Mouse (Mus musculus) limb, embryonic 11.5 days (tissue): ENCODE measurements at regions not wholly inside any gene's neighbourhood (a gene's known extent, or its start where the extent isn't known, plus 50 kb on each side); places are given as distances from the start of the nearest gene placed in this dataset.

Experiments used
- ATAC-seq: fragments of 200-750 bp; cut with Nextera tagmentation; 2 replicates; pipeline ENCODE4 v1.8.0; 2017; ENCODE audit warnings: low read depth; ENCODE audit not compliant: insufficient number of reproducible peaks, low FRiP score, low TSS enrichment
- DNase-seq: peaks from one replicate; pipeline ENCODE4 v3.0.0-alpha.2; 2015; ENCODE audit warnings: low spot score
- H3K27ac ChIP-seq: fragments of 300-500 bp; sonication (generic); replicated peaks from 2 replicates; pipeline ENCODE4 v1.5.1; 2014; ENCODE audit warnings: low read depth, mild to moderate bottlenecking, low read length
- H3K27me3 ChIP-seq: fragments of 300-500 bp; sonication (generic); 2 replicates; pipeline ENCODE4 v1.6.1; 2014; ENCODE audit warnings: mild to moderate bottlenecking, low read length, mixed read lengths; ENCODE audit not compliant: control insufficient read depth, insufficient read depth
- H3K36me3 ChIP-seq: fragments of 300-500 bp; sonication (generic); 2 replicates; pipeline ENCODE4 v1.6.1; 2014; ENCODE audit warnings: mild to moderate bottlenecking, low read length, moderate library complexity, mixed read lengths; ENCODE audit not compliant: control insufficient read depth, insufficient read depth
- H3K4me1 ChIP-seq: fragments of 300-500 bp; sonication (generic); 2 replicates; pipeline ENCODE4 v1.6.1; 2014; ENCODE audit warnings: low read length, mixed read lengths; ENCODE audit not compliant: control insufficient read depth, insufficient read depth
- H3K4me2 ChIP-seq: fragments of 300-500 bp; sonication (generic); 2 replicates; pipeline ENCODE4 v1.6.1; 2014; ENCODE audit warnings: low read depth, mild to moderate bottlenecking, moderate library complexity; ENCODE audit not compliant: severe bottlenecking
- H3K4me3 ChIP-seq: fragments of 300-500 bp; sonication (generic); 2 replicates; pipeline ENCODE4 v1.5.1; 2014; ENCODE audit warnings: low read depth, low read length
- H3K9ac ChIP-seq: fragments of 300-500 bp; sonication (generic); 2 replicates; pipeline ENCODE4 v1.6.1; 2014; ENCODE audit warnings: mild to moderate bottlenecking, low read length
- H3K9me3 ChIP-seq: fragments of 300-500 bp; sonication (generic); 2 replicates; pipeline ENCODE4 v1.6.1; 2016; ENCODE audit warnings: low read length; ENCODE audit not compliant: control insufficient read depth
- WGBS: fragments of 180-500 bp; shearing (Covaris S2); extraction: QIAGEN DNeasy Blood & Tissue Kit; methylation state at CpG from one replicate; pipeline ENCODE4 v1.1.7; 2014; 5-methylcytosine and 5-hydroxymethylcytosine counted together

GRCm38 (mm10) chr6:139391307-139391706, 110.5 kb downstream of the Rergl start:
- DNase-seq: peak; percentile 75
- Histone ChIP-seq H3K4me2 (no peak overlapping the region), H3K36me3 (no peaks in the 10 kb centered on the region), H3K4me1 (no peaks in the 10 kb centered on the region), H3K27ac (no peak overlapping the region), H3K9me3 (no peaks in the 10 kb centered on the region), H3K27me3 (no peaks in the 10 kb centered on the region), H3K4me3 (no peak overlapping the region), H3K9ac (no peak overlapping the region)
- peak; percentile 57; the same call in 1 of the 2 replicates for ATAC-seq
- WGBS: 5% methylated on average over 13 of the region's 13 CpGs

- ATAC-seq: no peak
- H3K36me3 ChIP-seq: no peaks in the 10 kb centered on the region
- H3K27me3 ChIP-seq: no peaks in the 10 kb centered on the region
- whole genome bisulfite sequencing: 100% methylated on average over 2 of the region's 2 CpGs
- H3K27ac ChIP-seq: no peak overlapping the region
- no peak for DNase-seq
- no peak overlapping the region for H3K4me2 ChIP-seq
- H3K9ac ChIP-seq: no peak overlapping the region
- no peaks in the 10 kb centered on the region for H3K4me1 ChIP-seq
- H3K4me3 ChIP-seq: no peak overlapping the region
- no peaks in the 10 kb centered on the region for H3K9me3 ChIP-seq
Measured at GRCm38 (mm10) chr6:139350939-139351338, 150.8 kb downstream of the Rergl start.

- DNase-seq: no peak
- Histone ChIP-seq H3K4me2 (no peak overlapping the region), H3K36me3 (no peaks in the 10 kb centered on the region), H3K27ac (no peak overlapping the region), H3K9ac (no peak overlapping the region), H3K27me3 (no peaks in the 10 kb centered on the region), H3K9me3 (no peaks in the 10 kb centered on the region), H3K4me3 (no peak overlapping the region), H3K4me1 (no peaks in the 10 kb centered on the region)
- WGBS: 81% methylated on average over 7 of the region's 7 CpGs
- no peak for ATAC-seq
Measured at GRCm38 (mm10) chr6:139325226-139325625, 176.6 kb downstream of the Rergl start.

- H3K36me3 ChIP-seq: no peaks in the 10 kb centered on the region
- H3K27me3 ChIP-seq: no peaks in the 10 kb centered on the region
- H3K9me3 ChIP-seq: no peaks in the 10 kb centered on the region
- DNase-seq: no peak
- H3K4me1 ChIP-seq: no peaks in the 10 kb centered on the region
- H3K4me2 ChIP-seq: no peak overlapping the region
- no peak overlapping the region for H3K9ac ChIP-seq
- ATAC-seq: peak; percentile 56; the same call in 1 of the 2 replicates
- no peak overlapping the region for H3K27ac ChIP-seq
- 74% methylated on average over 5 of the region's 5 CpGs for WGBS
- H3K4me3 ChIP-seq: no peak overlapping the region
Measured at GRCm38 (mm10) chr6:139307651-139308050, 194.1 kb downstream of the Rergl start.

- Histone ChIP-seq H3K36me3 (no peaks in the 10 kb centered on the region), H3K4me1 (no peaks in the 10 kb centered on the region), H3K9me3 (no peaks in the 10 kb centered on the region), H3K4me3 (no peak overlapping the region), H3K27ac (no peak overlapping the region), H3K4me2 (no peak overlapping the region), H3K27me3 (no peaks in the 10 kb centered on the region), H3K9ac (no peak overlapping the region)
- no peak for DNase-seq
- ATAC-seq: no peak
- WGBS: 91% methylated on average over 2 of the region's 2 CpGs
Measured at GRCm38 (mm10) chr6:139304306-139304705, 197.5 kb downstream of the Rergl start.

GRCm38 (mm10) chr6:139295701-139296100, 206.1 kb downstream of the Rergl start:
- H3K9me3 ChIP-seq: no peaks in the 10 kb centered on the region
- WGBS: 72% methylated on average over 2 of the region's 2 CpGs

GRCm38 (mm10) chr6:139279093-139279492, 222.7 kb downstream of the Rergl start:
- no peak overlapping the region for H3K27ac ChIP-seq
- H3K27me3 ChIP-seq: no peaks in the 10 kb centered on the region
- no peak overlapping the region for H3K9ac ChIP-seq
- no peak for ATAC-seq
- H3K36me3 ChIP-seq: no peaks in the 10 kb centered on the region
- H3K4me1 ChIP-seq: no peaks in the 10 kb centered on the region
- no peak overlapping the region for H3K4me3 ChIP-seq
- H3K4me2 ChIP-seq: no peak overlapping the region
- H3K9me3 ChIP-seq: no peaks in the 10 kb centered on the region
- no peak for DNase-seq
- 89% methylated on average over 4 of the region's 4 CpGs for WGBS

More at GRCm38 (mm10) chr6:139295701-139296100, 206.1 kb downstream of the Rergl start:
- no peak overlapping the region for H3K27ac ChIP-seq
- H3K36me3 ChIP-seq: no peaks in the 10 kb centered on the region
- no peak for DNase-seq
- H3K4me2 ChIP-seq: no peak overlapping the region
- H3K4me3 ChIP-seq: no peak overlapping the region
- ATAC-seq: no peak
- H3K27me3 ChIP-seq: no peaks in the 10 kb centered on the region
- H3K4me1 ChIP-seq: no peaks in the 10 kb centered on the region
- H3K9ac ChIP-seq: no peak overlapping the region

- Histone ChIP-seq H3K4me1 (no peaks in the 10 kb centered on the region), H3K36me3 (no peaks in the 10 kb centered on the region), H3K9me3 (no peaks in the 10 kb centered on the region), H3K4me2 (no peak overlapping the region), H3K9ac (no peak overlapping the region), H3K27me3 (no peaks in the 10 kb centered on the region), H3K4me3 (no peak overlapping the region), H3K27ac (no peak overlapping the region)
- WGBS: 52% methylated on average over 3 of the region's 3 CpGs
- ATAC-seq (no peak), DNase-seq (no peak)
Measured at GRCm38 (mm10) chr6:139275512-139275911, 226.3 kb downstream of the Rergl start.

- no peaks in the 10 kb centered on the region for H3K9me3 ChIP-seq
- no peak overlapping the region for H3K4me2 ChIP-seq
- ATAC-seq (no peak), DNase-seq (no peak)
- no peak overlapping the region for H3K9ac ChIP-seq
- 94% methylated on average over 4 of the region's 4 CpGs for WGBS
- H3K4me1 ChIP-seq: no peaks in the 10 kb centered on the region
- H3K36me3 ChIP-seq: no peaks in the 10 kb centered on the region
- no peak overlapping the region for H3K27ac ChIP-seq
- no peaks in the 10 kb centered on the region for H3K27me3 ChIP-seq
- H3K4me3 ChIP-seq: no peak overlapping the region
Measured at GRCm38 (mm10) chr6:139253704-139254103, 248.1 kb downstream of the Rergl start.
